Mouse (Mus musculus): ENCODE results near the gene Krtap5-4.

Krtap5-4 gene

GRCm38 (mm10) chr7:142347542-142347941 is 44.2 kb downstream of the Krtap5-4 start:
- Histone ChIP-seq H3K36me3 (ENCODE audit: insufficient read depth, low read length) (no peaks in the 10 kb centered on the region), H3K27me3 (ENCODE audit: insufficient read depth, low read length) (0 out of 2 replicates have a peak, but pooled peaks cover 4% of the 10 kb centered on the region), H3K9me3 (ENCODE audit: low read length) (no peaks in the 10 kb centered on the region), H3K4me1 (replicated peaks; ENCODE audit: low read depth, low read length) (peaks cover 27% of the 10 kb centered on the region), H3K4me3 (replicated peaks; ENCODE audit: low read length) (no peak overlapping the region)
- TF ChIP-seq NANOG (IDR thresholded peaks at IDR 0.05; ENCODE audit: borderline replicate concordance, low read length) (no peak), CTCF (conservative IDR thresholded peaks at IDR 0.05; ENCODE audit: low read length) (no peak), POU5F1 (IDR thresholded peaks at IDR 0.05; ENCODE audit: borderline replicate concordance, low read length) (no peak)

- TF ChIP-seq POU5F1 (IDR thresholded peaks at IDR 0.05; ENCODE audit: borderline replicate concordance, low read length) (no peak), CTCF (conservative IDR thresholded peaks at IDR 0.05; ENCODE audit: low read length) (no peak), NANOG (IDR thresholded peaks at IDR 0.05; ENCODE audit: borderline replicate concordance, low read length) (no peak)
- H3K4me3 ChIP-seq (replicated peaks; ENCODE audit: low read length): no peak overlapping the region
- no peaks in the 10 kb centered on the region for H3K36me3 ChIP-seq (ENCODE audit: insufficient read depth, low read length)
- H3K27me3 ChIP-seq (ENCODE audit: insufficient read depth, low read length): 0 out of 2 replicates have a peak, but pooled peaks cover 4% of the 10 kb centered on the region
- H3K4me1 ChIP-seq (replicated peaks; ENCODE audit: low read depth, low read length): peaks cover 29% of the 10 kb centered on the region
- no peaks in the 10 kb centered on the region for H3K9me3 ChIP-seq (ENCODE audit: low read length)
Measured at GRCm38 (mm10) chr7:142349308-142349961, 46.1 kb downstream of the Krtap5-4 start.

- Histone ChIP-seq H3K4me1 (replicated peaks; ENCODE audit: low read depth, low read length) (peaks cover 23% of the 10 kb centered on the region), H3K4me3 (replicated peaks; ENCODE audit: low read length) (no peak overlapping the region), H3K27me3 (ENCODE audit: insufficient read depth, low read length) (peaks cover 21% of the 10 kb centered on the region), H3K9me3 (ENCODE audit: low read length) (no peaks in the 10 kb centered on the region), H3K36me3 (ENCODE audit: insufficient read depth, low read length) (no peaks in the 10 kb centered on the region)
- TF ChIP-seq POU5F1 (IDR thresholded peaks at IDR 0.05; ENCODE audit: borderline replicate concordance, low read length) (no peak), CTCF (conservative IDR thresholded peaks at IDR 0.05; ENCODE audit: low read length) (no peak), NANOG (IDR thresholded peaks at IDR 0.05; ENCODE audit: borderline replicate concordance, low read length) (no peak)
Measured at GRCm38 (mm10) chr7:142351569-142351968, 48.2 kb downstream of the Krtap5-4 start.

GRCm38 (mm10) chr7:142353854-142354253 is 50.5 kb downstream of the Krtap5-4 start:
- no peak for TF ChIP-seq POU5F1 (IDR thresholded peaks at IDR 0.05; ENCODE audit: borderline replicate concordance, low read length)
- TF ChIP-seq CTCF (conservative IDR thresholded peaks at IDR 0.05; ENCODE audit: low read length): no peak
- no peak for TF ChIP-seq NANOG (IDR thresholded peaks at IDR 0.05; ENCODE audit: borderline replicate concordance, low read length)
- Histone ChIP-seq H3K4me1 (replicated peaks; ENCODE audit: low read depth, low read length) (peaks cover 11% of the 10 kb centered on the region), H3K4me3 (replicated peaks; ENCODE audit: low read length) (no peak overlapping the region), H3K27me3 (ENCODE audit: insufficient read depth, low read length) (peaks cover 27% of the 10 kb centered on the region), H3K9me3 (ENCODE audit: low read length) (no peaks in the 10 kb centered on the region), H3K36me3 (ENCODE audit: insufficient read depth, low read length) (no peaks in the 10 kb centered on the region)

Measured in E14TG2a.4 (cell line).